Mouse (Mus musculus) thymus, postnatal 10 days (tissue): ENCODE data around the gene Slc9a9.

Experiments
- DNase-seq, 2 experiments: peaks; one replicate each; pipeline ENCODE4 v3.0.0; 2021; ENCODE audit warnings: low spot score in 2 of 2

The Slc9a9 gene

DNA sequence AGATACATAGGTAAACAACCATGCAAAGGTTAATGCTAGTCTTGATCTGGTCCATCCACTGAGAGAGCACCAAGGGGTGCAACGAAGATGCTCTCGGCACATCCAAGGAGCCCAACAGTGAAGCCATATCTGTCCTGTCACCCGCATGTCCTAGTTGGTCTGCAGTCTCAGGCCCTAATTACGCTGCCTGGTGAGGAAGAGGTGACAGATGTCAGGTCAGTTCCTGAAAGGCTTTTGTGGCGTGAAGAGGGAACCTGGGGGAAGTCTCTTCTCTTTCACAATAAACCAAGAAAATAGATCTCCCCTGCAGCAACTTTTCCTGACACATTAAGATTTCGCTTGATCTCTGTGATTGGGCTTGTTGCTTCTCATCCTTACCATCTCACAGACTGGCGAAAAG, 277.5 kb downstream of the Slc9a9 start:
- DNase-seq: no peak

DNA sequence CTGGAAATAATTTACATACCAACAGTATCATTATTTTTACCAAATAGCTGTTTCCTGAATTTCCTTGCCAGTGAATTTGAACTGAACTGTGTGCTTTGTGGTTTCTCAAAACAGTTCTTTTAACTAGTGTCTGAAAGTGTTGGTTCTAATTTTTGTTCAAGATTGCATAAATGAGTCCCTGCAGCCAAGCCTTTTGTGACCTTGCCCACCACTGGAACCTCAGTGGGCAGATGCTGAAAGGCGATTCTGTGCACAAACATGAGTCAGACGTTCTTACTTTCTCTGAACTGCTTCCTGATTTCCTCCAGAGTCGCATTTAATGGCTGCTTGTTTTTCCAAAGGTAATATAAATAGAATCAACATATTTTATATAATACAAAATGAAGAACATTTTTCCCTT, 281.0 kb downstream of the Slc9a9 start:
- no peak for DNase-seq

DNA sequence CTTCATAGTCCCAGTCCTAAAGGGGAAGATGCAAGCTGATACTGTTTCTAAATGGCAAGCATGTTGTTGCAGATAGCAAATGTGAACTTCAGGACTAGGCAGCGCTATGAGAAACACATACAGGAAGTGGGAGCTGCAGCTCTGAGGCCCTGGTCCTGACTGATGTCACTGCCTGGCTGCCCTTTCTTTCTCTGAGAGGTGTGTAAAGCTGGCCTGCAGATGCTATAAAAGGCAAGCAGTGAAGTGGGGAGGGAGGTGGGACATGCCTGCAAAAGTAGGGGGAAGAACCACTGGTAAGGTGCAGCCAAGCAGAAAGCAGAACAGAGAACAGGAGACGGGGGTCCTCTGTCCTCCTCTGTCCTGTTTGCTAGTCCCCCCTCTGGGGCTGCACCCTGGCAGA, 285.9 kb downstream of the Slc9a9 start:
- peak; percentile 27 to 38 for DNase-seq

DNA sequence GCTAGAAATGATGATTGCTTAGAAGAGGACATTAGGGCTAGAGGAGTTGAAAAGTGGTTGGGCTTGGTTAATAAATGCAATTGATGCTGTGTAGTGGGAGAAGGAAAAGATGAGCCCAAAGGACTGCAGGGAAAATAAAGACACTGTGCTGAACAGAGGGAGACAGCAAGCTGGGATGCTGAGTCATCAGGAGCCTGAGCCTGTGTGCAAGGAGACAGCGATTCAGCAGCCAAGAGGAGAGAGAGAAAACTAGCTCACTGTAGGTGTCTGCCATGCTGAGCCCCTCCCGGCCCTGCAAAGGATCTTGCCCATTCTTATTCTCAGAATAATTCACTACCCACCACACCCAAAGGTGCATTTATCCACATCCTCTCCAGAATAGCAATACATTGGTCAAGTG, 288.7 kb downstream of the Slc9a9 start:
- no peak for DNase-seq

DNA sequence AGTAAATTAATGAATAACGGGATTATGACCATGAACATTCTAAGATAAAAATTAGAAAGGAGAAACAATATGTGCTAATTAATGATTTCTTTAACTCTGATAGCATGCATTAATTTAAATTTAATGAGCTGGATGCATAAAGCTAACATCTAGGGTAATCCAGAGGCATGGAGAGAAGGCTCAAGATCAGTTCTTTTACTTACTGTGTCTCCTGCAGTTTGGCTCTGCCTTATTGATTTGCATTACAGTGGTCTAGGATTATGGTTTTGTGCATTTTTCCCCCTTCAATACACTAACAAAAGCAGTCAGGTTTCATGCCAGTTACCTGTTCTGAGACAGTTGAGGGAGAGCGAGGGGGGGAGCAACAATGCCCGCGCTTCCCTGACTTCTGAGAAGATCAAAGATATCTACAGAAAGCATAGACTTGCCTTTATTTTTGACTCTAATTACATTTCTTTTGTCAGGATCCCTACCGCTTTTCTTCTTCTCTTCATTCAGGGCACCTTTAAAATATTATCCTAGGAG, 298.9 kb downstream of the Slc9a9 start:
- DNase-seq: no peak

DNA sequence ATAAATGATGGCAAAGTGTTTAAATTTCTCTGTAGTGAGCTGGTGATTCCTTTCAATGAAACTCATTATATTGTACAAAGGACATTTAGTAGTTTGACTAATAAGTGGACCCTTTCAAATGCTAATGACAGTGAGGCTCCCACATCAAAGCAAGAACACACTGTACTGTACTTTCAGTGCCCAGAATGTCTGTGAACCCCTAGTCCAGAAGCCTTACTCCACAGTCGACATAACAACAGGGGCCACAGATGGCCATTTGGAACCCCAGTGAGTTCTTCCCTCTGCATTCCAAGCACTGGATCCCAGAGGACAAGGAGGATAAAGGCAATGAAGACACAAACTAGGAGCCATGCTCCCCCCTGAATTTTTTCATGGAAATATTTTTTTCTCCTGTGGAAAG, 299.4 kb downstream of the Slc9a9 start:
- DNase-seq: no peak

DNA sequence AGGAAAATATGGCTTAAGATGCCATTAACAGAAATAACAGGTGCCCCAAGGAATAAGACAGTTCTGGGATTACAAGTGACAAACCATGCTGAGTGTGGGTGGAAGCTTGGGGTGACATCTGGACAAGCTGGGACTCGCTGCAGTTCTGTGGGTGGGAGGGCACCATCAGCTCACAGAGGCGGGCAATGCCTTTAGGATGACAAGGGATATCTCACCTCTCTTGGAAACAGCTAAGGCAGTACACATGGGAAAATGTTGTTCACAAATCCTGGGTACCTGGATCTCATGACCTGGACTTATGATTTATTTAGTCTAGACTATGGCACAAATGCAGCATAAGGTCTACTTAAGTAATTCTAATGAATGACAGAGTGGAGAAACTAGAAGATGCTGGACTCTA, 302.3 kb downstream of the Slc9a9 start:
- DNase-seq: no peak

DNA sequence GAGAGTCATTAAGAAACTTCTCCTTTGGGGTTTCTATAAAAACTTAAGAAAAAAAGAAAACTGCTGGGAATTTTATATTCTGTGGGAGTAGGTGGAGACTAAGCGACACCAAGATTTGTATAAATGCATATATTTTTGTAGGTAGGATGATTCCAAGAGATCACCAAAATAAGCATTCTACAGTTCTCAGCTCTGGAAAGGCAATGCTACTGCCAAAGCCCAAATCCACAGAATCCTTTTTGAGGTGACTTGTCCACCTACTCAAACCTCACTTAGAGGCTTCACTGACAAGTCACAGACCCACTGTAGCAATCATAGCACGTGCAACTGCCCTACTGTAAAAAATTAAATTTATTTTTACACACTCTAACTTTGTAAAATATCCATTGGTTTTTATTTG, 303.0 kb downstream of the Slc9a9 start:
- no peak for DNase-seq

DNA sequence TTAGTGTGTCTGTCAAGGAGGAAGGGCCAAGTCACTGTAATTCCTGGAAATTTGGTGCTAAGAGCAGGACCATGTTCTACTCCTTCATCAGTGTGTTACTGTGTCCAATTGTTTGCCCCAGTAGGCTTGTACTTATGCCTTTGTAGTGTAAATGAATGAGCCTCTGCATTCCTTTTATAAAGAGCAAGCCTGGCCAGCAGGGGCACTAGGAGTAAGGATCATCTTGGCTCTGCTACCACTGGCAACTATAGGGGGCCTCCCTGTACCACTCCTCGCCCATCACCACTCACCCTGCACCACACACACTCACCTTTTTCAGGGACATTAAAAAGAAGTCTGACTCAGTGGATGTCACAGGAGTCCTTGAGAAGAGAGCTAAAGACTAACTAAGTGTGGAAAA, 306.5 kb downstream of the Slc9a9 start:
- no peak for DNase-seq

DNA sequence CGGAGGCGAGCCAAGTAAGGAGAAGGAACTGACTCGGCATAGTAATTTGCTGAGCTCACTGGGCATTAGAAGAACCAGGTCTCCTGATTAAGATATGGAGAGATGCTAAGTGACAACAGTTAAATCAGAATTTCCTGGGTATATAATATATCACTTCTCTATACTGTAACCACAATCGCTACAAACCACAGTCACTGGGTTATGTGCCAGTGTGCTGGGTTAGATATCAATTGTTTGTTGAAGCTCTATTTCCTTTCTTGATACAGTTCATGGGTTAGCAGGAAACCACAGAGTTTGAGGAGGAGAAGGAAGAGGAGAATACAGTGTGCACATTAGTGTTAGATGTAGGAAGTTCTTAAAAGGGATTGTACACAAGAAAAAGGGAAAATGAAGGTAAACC, 323.9 kb downstream of the Slc9a9 start:
- DNase-seq: no peak

DNA sequence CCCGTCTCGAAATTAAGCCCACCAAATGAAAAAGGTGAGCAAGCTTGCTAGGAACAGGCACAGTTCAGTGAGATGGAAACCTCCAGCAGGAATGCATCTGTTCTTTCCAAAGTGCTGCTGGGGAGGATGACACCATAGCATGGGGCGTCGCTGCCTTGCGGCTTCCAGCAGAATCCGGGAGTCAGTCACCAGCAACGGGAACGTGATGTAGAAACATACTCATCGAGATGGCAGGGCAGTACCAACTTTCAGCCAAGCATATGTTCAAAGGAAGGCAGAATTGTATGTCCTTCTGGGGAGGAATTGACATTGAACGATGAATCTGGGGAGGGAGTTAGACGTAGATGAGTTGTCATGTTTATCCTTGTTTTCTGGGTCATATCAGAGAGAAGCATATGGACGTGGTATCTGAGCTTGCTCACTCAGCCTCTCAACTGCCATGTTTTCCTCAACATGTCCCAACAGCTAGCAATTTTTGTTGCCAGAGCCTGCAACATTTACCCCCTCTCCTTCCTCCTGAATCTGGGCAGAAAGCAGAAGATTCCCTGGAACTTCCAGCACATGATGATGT, 350.5 kb downstream of the Slc9a9 start:
- no peak for DNase-seq

DNA sequence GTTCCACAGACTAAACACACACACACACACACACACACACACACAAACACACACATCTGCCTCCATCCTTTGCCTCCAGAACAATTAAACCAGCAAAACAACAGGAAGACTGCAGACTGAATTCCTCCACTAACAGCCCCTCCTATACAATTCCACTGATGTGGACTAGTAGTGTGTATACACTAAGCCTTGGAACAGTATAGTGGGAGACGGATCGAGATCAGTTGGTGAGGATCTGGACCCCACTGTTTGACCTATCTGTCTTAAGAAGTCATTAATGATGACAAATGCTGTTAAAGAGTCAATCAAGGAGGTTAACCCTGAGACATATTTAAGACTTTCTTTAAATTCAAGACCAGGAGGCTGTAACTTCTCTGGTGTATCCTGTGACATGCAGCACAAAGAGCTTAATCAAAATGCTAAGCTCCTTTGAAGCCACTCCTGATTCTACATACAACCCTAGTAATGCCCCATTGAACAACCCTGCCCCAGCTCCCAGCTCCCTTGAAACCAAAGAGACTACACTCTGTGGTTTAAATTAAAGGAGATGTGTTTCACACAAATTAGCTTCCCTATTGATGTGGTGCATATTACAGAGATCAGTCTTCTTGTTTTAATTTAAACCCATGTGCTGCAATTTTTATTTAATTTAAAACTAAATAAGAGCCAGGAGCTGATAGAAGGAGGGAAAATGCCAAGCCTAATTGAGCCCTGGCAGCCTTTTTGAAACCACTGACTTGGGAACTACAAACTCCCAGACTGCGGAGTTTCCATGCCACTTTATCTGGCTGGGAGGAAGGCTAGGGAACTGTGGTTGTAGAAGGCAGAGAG, 364.6 kb downstream of the Slc9a9 start:
- DNase-seq: no peak

DNA sequence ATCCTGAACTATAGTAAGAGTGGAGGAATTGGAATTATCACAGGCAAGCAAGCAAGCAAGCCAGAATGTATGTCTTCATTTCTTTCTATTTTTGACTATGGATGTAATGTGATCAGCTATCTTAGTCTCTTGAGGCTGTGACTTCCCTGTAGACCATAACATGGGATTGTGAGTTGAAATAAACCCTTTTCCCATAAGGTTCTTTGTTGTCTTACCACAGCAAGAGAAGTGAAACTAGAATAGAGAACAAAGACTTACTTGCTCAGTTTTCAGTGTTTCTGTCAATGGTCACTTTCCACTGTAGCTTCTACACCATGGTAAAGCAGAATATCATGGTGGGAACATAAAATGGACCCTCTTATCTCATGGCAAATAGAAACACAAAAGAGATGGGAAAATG, 366.5 kb downstream of the Slc9a9 start:
- DNase-seq: no peak

DNA sequence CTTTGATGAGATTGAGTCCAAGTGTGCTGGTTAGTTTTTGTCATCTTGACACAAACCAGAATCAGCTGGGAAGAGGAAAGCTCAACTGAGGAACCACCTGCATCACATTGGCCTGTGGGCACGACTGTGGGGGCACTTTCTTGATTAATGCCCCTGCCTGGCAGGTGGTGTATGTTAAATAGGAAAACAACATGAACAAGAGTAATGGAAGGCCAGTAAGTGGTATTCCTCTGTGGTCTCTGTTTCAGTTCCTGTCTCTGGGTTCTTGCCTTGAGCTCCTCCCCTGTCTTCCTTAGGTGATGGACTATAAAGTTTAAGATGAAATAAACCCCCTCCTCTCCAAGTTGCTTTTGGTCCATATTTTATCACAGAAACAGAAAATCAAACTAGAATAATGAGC, 372.7 kb downstream of the Slc9a9 start:
- no peak for DNase-seq

DNA sequence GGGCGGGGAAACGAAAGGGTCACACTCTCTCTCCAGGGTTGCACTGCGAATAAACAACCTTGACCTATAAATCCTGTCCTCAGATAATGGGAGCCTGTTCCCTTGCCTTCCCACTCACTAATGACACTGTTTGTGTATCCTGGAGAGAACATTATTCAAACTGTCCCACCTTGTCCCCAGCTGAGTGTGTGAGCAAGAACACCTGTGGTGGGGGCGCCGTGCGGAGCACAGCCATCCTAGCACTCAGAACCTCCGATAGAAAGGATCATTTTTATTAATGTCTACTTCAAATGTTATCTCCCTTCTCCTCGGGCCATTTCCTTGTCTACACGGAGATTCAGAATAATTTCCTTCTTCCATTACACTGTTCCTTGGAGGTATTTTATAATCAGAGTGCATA, 382.5 kb downstream of the Slc9a9 start:
- DNase-seq: no peak

DNA sequence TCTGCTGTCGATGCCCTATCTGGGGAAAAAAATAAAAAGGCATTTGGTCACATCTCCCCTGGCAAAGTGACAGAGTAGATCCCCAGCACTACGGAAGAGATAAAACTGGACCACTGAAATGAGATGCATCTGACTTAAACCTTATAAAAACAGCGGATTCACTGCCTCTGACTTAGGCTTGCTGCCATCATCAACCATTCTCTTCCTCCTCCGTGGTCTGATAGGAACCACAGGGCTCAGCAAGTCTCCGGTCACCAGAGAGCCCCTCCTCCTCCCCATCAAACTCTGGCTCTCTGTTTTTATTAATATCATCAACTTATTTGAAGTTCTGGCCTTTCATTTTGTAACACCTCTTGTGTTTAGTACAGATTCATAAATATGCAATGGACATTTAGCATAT, 383.5 kb downstream of the Slc9a9 start:
- DNase-seq: no peak

DNA sequence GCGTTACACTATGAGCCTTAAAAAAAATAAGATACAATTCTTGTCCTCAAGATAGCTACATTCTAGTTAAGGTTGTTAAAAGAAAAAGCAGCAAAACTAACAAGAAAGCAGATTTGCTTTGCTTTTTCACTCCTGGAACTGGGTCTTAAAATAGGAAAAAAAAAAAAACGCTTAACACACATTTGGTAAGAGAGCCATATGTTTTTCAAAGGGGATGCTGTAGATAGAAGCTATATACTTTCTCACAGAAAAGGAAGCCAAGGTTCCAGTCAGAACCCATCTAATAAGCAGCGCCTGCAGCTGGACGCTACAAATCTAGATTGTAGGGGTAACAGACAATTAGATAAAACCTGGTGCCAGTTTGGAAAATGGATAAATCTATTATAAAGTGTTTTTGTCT, 386.1 kb downstream of the Slc9a9 start:
- DNase-seq: no peak

DNA sequence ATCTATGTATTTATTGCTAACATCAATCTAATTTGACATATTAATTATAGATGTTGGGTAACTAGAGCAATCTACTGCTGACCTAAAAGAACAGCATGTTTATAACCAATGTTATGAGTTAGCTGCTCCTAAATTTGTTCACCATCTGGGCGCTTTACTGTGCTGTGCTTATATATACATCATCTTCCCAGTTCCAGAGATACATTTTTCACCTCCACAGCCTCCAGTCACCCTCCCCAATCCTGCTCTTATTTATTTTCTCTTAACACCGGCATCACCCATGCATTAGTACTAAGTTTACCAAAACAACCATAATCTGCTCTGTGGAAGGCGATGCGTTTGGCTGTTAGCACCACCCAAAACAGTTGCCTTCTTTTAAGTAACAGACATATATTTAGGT, 391.0 kb downstream of the Slc9a9 start:
- DNase-seq: no peak

DNA sequence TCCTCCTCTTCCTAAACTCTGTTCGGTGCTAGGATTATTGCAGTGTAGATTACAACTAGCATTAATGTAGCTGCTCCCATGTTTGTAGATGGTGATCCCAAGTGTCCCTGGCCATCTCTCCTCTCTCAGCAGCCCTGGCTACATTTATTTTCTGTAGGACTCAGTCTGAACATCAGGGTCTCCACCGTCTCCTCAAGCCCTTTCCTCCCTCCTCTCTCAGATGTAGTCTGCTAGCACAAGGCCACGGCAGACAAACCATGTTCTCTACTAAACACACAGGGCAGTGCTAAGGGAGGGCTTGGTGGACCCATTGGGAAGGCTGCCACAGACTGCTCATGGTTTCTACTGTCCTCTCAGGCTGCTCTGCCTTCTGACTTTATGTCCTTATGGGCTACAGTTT, 397.3 kb downstream of the Slc9a9 start:
- DNase-seq: no peak

DNA sequence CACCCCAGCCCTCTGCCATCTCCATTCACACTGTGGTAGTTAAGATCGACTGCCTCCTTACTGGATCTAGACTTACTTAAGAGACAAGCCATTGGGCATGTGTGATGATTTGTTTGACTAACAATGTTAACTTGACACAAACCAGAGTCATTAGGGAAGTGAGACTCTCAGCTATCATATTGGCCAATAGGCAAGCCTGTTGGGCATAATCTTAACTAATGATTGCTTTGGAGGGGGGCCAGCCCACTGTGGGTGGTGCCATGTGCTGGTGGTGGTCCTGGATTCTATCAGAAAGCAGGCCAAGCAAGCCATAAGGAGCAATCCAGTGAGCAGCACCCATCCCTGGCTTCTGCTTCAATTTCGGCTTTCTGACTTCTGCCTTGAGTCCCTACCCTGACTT, 398.8 kb downstream of the Slc9a9 start:
- no peak for DNase-seq

DNA sequence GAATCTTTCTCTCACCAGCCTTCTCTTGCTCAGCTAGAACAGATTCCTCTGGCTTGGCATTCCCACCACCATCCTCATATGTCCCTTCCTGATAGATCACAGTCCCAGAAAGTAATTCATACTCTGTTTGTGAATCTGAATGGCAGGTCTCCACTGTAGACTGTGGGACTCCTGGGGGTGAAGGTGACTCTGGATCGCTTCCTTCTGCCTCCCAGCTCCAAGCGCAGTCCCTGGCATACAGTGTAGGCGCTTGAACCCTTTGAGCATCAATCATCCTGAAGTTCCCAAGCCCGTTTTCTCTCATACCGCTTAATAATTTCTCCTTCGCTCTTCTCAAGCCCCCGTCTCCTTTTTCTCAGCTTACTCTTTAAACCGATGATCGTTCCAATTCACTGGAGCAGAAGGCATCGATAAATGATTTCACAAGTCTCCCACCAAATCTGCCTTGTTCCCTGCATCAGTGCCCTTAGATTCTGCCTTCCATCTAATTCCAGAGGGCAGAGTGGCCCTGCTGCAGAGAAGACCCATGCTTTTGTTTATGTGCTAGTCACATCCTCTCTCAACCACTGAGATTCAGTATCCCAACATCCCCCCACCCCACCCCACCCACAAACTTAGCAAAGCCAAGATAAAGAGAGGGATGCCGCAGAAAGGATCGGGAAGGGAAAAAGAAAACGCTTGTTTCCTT, 401.3 kb downstream of the Slc9a9 start:
- no peak for DNase-seq

DNA sequence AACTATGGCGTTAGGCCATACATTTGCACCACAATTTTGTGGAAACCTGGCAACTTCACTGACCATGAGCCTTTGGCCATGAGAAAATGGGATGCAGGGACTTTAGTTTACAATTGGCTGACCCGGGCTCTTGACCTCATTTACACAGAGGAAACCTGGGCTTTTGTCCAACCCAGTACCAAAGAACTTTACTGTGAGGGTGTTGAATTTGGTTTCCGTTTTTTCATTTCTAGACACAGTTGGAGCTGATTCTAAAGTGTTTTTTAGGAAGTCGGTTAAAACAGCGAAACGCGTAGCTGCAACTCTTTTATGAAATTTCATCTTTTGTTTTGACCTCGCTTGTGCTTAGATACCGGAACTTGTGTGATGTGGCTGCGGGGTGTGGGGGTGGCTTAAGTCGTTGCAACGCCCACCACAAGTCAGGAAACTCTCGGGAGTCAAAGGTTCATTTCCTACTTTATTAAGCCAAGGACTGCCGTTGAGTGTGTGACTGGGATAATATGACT, 402.8 kb downstream of the Slc9a9 start:
- peak in 1 of 2 experiments; percentile 32 for DNase-seq

DNA sequence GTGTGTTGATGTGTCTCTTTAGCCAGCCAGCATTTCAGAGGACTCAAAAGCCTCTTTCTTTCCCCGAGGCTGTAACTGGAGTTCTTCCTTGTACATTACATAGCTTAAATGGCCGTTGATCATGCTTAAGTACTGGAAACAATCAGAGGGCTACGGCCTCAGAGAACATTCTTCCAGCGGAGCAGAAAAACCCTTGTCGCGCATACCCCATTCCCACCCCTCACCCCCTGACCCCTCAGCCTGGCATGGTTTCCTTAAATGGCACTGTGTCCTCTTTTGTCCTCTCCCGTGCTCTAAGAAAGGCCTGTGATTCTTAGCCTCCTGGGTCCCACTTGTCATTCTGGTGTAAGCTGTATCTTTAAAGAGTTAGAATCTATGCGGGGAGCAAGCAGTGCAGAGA, 404.0 kb downstream of the Slc9a9 start:
- no peak for DNase-seq
